Mouse (Mus musculus) lung, adult 10 weeks (tissue): ENCODE data around the gene Twf1. TPM values are rescaled to one million over a fixed set of nuclear protein-coding genes. Genes with fewer than 3 reads are reported as not detected.

Experiments
- polyA plus RNA-seq: library from polyadenylated mRNA; stranded (reverse); fragments of 350-450 nt; fragmentation: Illumina TruSeq; extraction: RNeasy Lipid Tissue Mini Kit (QIAGEN cat#74804); gene quantifications from one replicate; pipeline ENCODE4 v1.2.3, GENCODE M21; 2014; ENCODE audit warnings: low read depth, low replicate concordance; ENCODE audit not compliant: insufficient read depth

Gene Twf1
- 31.7 TPM for polyA plus RNA-seq

DNA sequence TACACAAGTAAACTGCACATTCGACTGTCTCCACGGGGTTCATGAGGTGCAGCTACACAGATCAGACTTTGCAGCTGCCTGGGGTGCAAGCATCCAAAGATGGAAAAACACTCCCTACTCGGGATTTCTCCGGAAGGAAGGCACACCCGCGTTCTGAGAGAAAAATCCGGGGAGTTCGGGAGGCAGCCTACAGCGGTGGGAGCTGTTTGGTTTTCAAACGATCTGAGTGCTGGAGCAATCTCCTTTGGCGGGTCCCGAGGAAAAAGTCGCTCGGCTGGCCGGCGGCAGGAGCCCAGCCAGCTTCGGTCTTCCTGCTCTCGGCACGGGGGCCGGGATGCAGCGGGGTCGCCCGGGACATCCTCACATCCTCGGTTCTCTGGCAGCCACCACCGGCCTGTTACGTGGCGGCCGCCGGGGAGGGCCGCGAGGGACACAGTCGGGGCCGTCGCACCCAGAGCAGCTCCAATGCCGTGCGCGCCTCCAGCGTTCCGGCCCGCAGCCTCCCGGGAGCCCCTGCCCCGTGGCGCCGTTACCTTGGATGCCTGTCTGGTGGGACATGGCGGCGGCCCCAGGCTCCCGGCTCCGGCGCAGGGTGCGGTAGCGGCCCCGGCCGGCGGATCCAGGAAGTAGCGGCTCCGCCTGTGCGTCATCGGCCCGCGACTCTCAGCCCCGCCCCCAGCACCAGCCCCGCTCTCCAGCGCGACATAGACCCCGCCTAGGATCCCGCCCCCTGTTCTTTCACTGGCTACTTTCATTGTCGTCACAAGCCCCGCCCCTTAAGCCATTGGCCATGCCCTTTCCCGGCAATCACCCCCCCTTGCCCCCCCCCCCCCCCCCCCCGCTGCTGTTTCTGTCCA lies at the start of gene Twf1:
Twf1 (minus strand) TSS at position 671 of the 857 bp plus-strand sequence.

DNA sequence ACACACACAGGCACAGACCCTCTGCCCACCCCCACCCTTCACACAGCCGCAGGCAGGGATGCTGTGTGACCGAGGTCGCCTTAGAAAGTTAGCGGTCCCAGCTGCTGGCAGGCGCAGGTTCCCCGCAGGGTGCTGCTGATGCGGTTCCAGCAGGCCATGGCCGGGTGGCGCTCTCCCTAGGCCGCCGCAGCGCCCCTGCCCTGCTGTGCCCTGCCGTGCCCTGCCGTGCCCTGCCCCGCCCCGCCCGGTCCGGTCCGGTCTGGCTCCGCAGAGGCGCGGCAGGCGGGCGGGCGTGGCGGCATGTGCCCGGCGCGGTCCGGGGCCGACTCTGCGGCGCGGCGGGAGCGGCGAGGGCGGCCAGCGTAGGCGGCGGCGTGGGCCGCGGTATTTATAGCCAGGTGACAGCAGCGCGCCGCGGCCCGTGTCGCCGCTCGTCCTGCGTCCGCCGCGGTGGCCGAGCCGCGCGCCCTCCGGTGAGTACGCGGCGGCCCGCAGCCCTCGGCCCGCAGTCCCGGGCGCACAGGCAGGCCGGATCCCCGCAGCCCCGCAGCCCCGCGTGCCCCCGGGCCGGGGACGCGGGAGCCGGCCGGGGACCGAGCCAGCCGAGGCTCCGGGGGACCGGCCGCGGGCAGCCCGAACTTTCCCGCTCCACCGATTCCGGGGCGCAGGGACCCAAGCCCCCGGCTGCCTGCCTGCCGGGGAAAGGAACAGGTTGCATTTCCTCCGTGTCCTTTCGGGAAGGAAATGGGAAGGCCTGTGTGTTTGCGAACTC lies 39.3 kb upstream of the Twf1 start, which contains the start of gene Tmem117:
Tmem117 (plus strand) TSS at position 403 of the 772 bp plus-strand sequence.

DNA sequence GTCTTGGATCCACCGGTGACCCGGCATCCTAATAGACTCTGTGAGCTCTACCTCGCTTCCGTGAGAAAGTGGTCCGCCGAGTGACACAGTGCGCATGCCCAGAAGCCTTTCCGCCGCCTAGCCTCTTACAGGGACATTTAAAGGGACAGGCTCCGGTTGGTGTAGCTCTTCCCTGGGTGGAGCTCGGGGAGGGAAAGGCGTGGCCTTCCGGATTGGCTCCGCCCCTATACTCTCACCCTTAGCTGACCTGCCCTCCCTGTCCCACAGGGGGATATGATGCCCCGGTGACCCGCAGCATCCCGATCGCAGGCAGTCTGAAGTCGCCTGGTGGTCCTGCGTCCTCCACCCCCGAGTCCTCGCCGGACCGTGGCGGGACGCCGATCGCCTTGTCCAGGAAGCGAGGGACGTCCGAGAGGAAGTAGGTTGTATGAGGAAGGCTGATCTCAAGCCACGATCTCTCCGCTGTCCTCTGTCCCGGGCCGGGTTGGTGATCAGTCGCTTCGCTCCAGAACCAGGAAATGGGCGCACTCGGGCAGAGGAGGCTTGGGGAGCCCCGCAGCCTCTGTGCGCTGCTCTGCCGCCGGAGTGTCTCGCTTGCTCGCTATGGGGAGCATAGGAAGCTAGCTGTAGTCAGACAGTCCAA lies 46.2 kb downstream of the Twf1 start, which contains the start of the genes Pus7l and Irak4:
Pus7l (minus strand) TSS at position 139 of the 643 bp plus-strand sequence.
Irak4 (plus strand) TSS at position 235 of the 643 bp plus-strand sequence.

Other genes starting within 250 kb of the Twf1 start
- 0.18 TPM for gene Adamts20, start 124.5 kb downstream of the Twf1 start, polyA plus RNA-seq
- gene Pus7l, start 46.3 kb downstream of the Twf1 start, polyA plus RNA-seq: 1.8 TPM
- 5.4 TPM for gene Irak4, start 46.2 kb downstream of the Twf1 start, polyA plus RNA-seq
- gene Tmem117, start 39.3 kb upstream of the Twf1 start, polyA plus RNA-seq: 1.2 TPM